Mouse (Mus musculus) neural tube, embryonic 14.5 days (tissue): Measurements from ENCODE around the gene Gpi1. TPM values are rescaled to one million over a fixed set of nuclear protein-coding genes. Genes with fewer than 3 reads are reported as not detected.
A peak's percentile ranks its signal among the peaks of the same experiment; 100 is the strongest.

Experiments used
- ATAC-seq: fragments of 200-750 bp; cut with Nextera tagmentation; 2 replicates; pipeline ENCODE4 v1.8.0; 2017; ENCODE audit warnings: low read depth, mild to moderate bottlenecking, moderate TSS enrichment, moderate library complexity
- H3K27ac ChIP-seq: fragments of 300-500 bp; sonication (generic); 2 replicates; pipeline ENCODE4 v1.5.1; 2014; ENCODE audit warnings: low read depth, mild to moderate bottlenecking, control low read depth, low read length, moderate library complexity, mixed read lengths
- H3K27me3 ChIP-seq: fragments of 300-500 bp; sonication (generic); 2 replicates; pipeline ENCODE4 v1.6.1; 2014; ENCODE audit warnings: low read length; ENCODE audit not compliant: control insufficient read depth, insufficient read depth
- H3K36me3 ChIP-seq: fragments of 300-500 bp; sonication (generic); 2 replicates; pipeline ENCODE4 v1.6.1; 2014; ENCODE audit warnings: low read length, mixed read lengths; ENCODE audit not compliant: control insufficient read depth, insufficient read depth
- H3K4me1 ChIP-seq: fragments of 300-500 bp; sonication (generic); 2 replicates; pipeline ENCODE4 v1.6.1; 2014; ENCODE audit warnings: low read length; ENCODE audit not compliant: control insufficient read depth, insufficient read depth
- H3K4me2 ChIP-seq: fragments of 300-500 bp; sonication (generic); 2 replicates; pipeline ENCODE4 v1.6.1; 2014; ENCODE audit warnings: mild to moderate bottlenecking, low read depth, low read length, control low read depth
- H3K4me3 ChIP-seq: fragments of 300-500 bp; sonication (generic); 2 replicates; pipeline ENCODE4 v1.5.1; 2014; ENCODE audit warnings: low read depth, low read length, control low read depth, mixed read lengths
- H3K9ac ChIP-seq: fragments of 300-500 bp; sonication (generic); replicated peaks from 2 replicates; pipeline ENCODE4 v1.6.1; 2014; ENCODE audit warnings: low read depth, mild to moderate bottlenecking, control low read depth, low read length, mixed read lengths
- H3K9me3 ChIP-seq: fragments of 300-500 bp; sonication (generic); 2 replicates; pipeline ENCODE4 v1.6.1; 2016; ENCODE audit warnings: low read length; ENCODE audit not compliant: control insufficient read depth
- WGBS: fragments of 180-500 bp; shearing (Covaris S2); extraction: QIAGEN DNeasy Blood & Tissue Kit; methylation state at CpG from one replicate; pipeline ENCODE4 v1.1.7; 2014; 5-methylcytosine and 5-hydroxymethylcytosine counted together
- polyA plus RNA-seq: library from polyadenylated mRNA; unstranded; fragments of >200 nt; fragmentation: Nextera tagmentation; extraction: Ambion mirVana; gene quantifications from 2 replicates; pipeline ENCODE4 v1.2.1, GENCODE M21; 2014

Gpi1 gene
- polyA plus RNA-seq, 1 experiment from 2014 or later, result 273 TPM

- Histone ChIP-seq H3K9me3 (no peaks in the 10 kb centered on the region), H3K4me1 (no peaks in the 10 kb centered on the region), H3K4me3 (no peak overlapping the region), H3K9ac (no peak overlapping the region), H3K27me3 (no peaks in the 10 kb centered on the region), H3K27ac (no peak overlapping the region), H3K36me3 (peaks cover 43% of the 10 kb centered on the region), H3K4me2 (no peak overlapping the region)
- WGBS, result 90% methylated on average over 9 of the region's 9 CpGs
- no peak for ATAC-seq
Measured at GRCm38 (mm10) chr7:34257279-34257678, 27.1 kb upstream of the Gpi1 start.

- Histone ChIP-seq H3K9ac (no peak overlapping the region), H3K4me2 (no peak overlapping the region), H3K27me3 (no peaks in the 10 kb centered on the region), H3K27ac (no peak overlapping the region), H3K4me3 (no peak overlapping the region), H3K36me3 (peaks cover 42% of the 10 kb centered on the region), H3K9me3 (no peaks in the 10 kb centered on the region), H3K4me1 (no peaks in the 10 kb centered on the region)
- 100% methylated on average over 1 of the region's 1 CpGs for WGBS
- no peak for ATAC-seq
Measured at GRCm38 (mm10) chr7:34255916-34256315, 25.8 kb upstream of the Gpi1 start.

- H3K4me1 ChIP-seq, result no peaks in the 10 kb centered on the region
- no peak overlapping the region for H3K9ac ChIP-seq
- no peak overlapping the region for H3K4me2 ChIP-seq
- no peaks in the 10 kb centered on the region for H3K27me3 ChIP-seq
- ATAC-seq, result no peak
- no peaks in the 10 kb centered on the region for H3K9me3 ChIP-seq
- WGBS, result 61% methylated on average over 3 of the region's 3 CpGs
- H3K4me3 ChIP-seq, result no peak overlapping the region
- peaks cover 39% of the 10 kb centered on the region for H3K36me3 ChIP-seq
- no peak overlapping the region for H3K27ac ChIP-seq
Measured at GRCm38 (mm10) chr7:34255137-34255536, 25.0 kb upstream of the Gpi1 start.

GRCm38 (mm10) chr7:34252030-34252429 is 21.9 kb upstream of the Gpi1 start:
- Histone ChIP-seq H3K9ac (no peak overlapping the region), H3K4me2 (no peak overlapping the region), H3K27ac (no peak overlapping the region), H3K9me3 (no peaks in the 10 kb centered on the region), H3K27me3 (no peaks in the 10 kb centered on the region), H3K36me3 (peaks cover 40% of the 10 kb centered on the region), H3K4me3 (no peak overlapping the region), H3K4me1 (no peaks in the 10 kb centered on the region)
- ATAC-seq, result 0 out of 2 replicates have a peak, but pooled peaks have one; percentile 51
- 87% methylated on average over 2 of the region's 2 CpGs for WGBS

GRCm38 (mm10) chr7:34250738-34251137 is 20.6 kb upstream of the Gpi1 start, which contains the start of gene Gm6096:
Gene Gm6096 (plus strand): TSS chr7:34251038.
- Histone ChIP-seq H3K9me3 (no peaks in the 10 kb centered on the region), H3K27me3 (no peaks in the 10 kb centered on the region), H3K36me3 (peaks cover 28% of the 10 kb centered on the region), H3K9ac (no peak within 1 kb of the TSS), H3K4me3 (no peak within 1 kb of the TSS), H3K4me2 (no peak within 1 kb of the TSS), H3K4me1 (no peaks in the 10 kb centered on the region), H3K27ac (no peak within 1 kb of the TSS)
- 94% methylated on average over 7 of the region's 7 CpGs for WGBS
- ATAC-seq, result no peak

- no peaks in the 10 kb centered on the region for H3K4me1 ChIP-seq
- H3K36me3 ChIP-seq, result peaks cover 25% of the 10 kb centered on the region
- H3K27ac ChIP-seq, result no peak overlapping the region
- no peak overlapping the region for H3K9ac ChIP-seq
- H3K9me3 ChIP-seq, result no peaks in the 10 kb centered on the region
- H3K4me2 ChIP-seq, result no peak overlapping the region
- no peak overlapping the region for H3K4me3 ChIP-seq
- WGBS, result 87% methylated on average over 3 of the region's 3 CpGs
- H3K27me3 ChIP-seq, result no peaks in the 10 kb centered on the region
- no peak for ATAC-seq
Measured at GRCm38 (mm10) chr7:34246870-34247499, 16.8 kb upstream of the Gpi1 start.

GRCm38 (mm10) chr7:34242176-34242575 is 12.0 kb upstream of the Gpi1 start:
- WGBS, result 94% methylated on average over 11 of the region's 11 CpGs
- ATAC-seq, result no peak
- Histone ChIP-seq H3K27me3 (no peaks in the 10 kb centered on the region), H3K9me3 (no peaks in the 10 kb centered on the region), H3K4me3 (no peak overlapping the region), H3K4me1 (no peaks in the 10 kb centered on the region), H3K27ac (no peak overlapping the region), H3K36me3 (peaks cover 39% of the 10 kb centered on the region), H3K9ac (no peak overlapping the region), H3K4me2 (no peak overlapping the region)

- WGBS, result 76% methylated on average over 5 of the region's 5 CpGs
Measured at GRCm38 (mm10) chr7:34238086-34238485, 8.0 kb upstream of the Gpi1 start.

GRCm38 (mm10) chr7:34235602-34236001 is 5.5 kb upstream of the Gpi1 start:
- no peaks in the 10 kb centered on the region for H3K9me3 ChIP-seq
- no peak overlapping the region for H3K9ac ChIP-seq
- no peak overlapping the region for H3K4me2 ChIP-seq
- no peaks in the 10 kb centered on the region for H3K27me3 ChIP-seq
- H3K36me3 ChIP-seq, result peaks cover 21% of the 10 kb centered on the region
- H3K27ac ChIP-seq, result no peak overlapping the region
- WGBS, result 78% methylated on average over 5 of the region's 5 CpGs
- H3K4me1 ChIP-seq, result peaks cover 4% of the 10 kb centered on the region; the same call in 1 of the 2 replicates
- H3K4me3 ChIP-seq, result no peak overlapping the region
- no peak for ATAC-seq

More at GRCm38 (mm10) chr7:34238086-34238485, 8.0 kb upstream of the Gpi1 start:
- Histone ChIP-seq H3K4me1 (peaks cover 4% of the 10 kb centered on the region; the same call in 1 of the 2 replicates), H3K27me3 (no peaks in the 10 kb centered on the region), H3K4me2 (no peak overlapping the region), H3K36me3 (peaks cover 29% of the 10 kb centered on the region), H3K9me3 (no peaks in the 10 kb centered on the region), H3K4me3 (no peak overlapping the region), H3K9ac (no peak overlapping the region), H3K27ac (no peak overlapping the region)
- ATAC-seq, result no peak
